Mouse (Mus musculus) CH12.LX (cell line): ENCODE measurements around the gene Kat2a.

Source experiments
- HCFC1 ChIP-seq: IDR thresholded peaks from 2 replicates; pipeline ENCODE4 v1.6.1; 2012; ENCODE audit warnings: low read depth, mild to moderate bottlenecking, inconsistent platforms, low read length, improper control_type of control experiment
- JUN ChIP-seq: IDR thresholded peaks from 2 replicates; pipeline ENCODE4 v1.6.1; 2011; ENCODE audit warnings: low read depth, mild to moderate bottlenecking, low read length, improper control_type of control experiment, moderate library complexity; ENCODE audit not compliant: insufficient read depth
- MAX ChIP-seq: IDR thresholded peaks from 2 replicates; pipeline ENCODE4 v1.6.1; 2011; ENCODE audit warnings: low read length, improper control_type of control experiment
- MYC ChIP-seq: IDR thresholded peaks from 2 replicates; pipeline ENCODE4 v1.6.1; 2011; ENCODE audit warnings: low read depth, mild to moderate bottlenecking, improper control_type of control experiment, low read length

GRCm38 (mm10) chr11:100713174-100713573, 909 bp upstream of the Kat2a start:
- TF ChIP-seq JUN (no peak), HCFC1 (no peak), MYC (no peak), MAX (no peak)
